Mouse (Mus musculus): Measurements from ENCODE around the gene Efcab1. TPM values are rescaled to one million over a fixed set of nuclear protein-coding genes. Genes with fewer than 3 reads are reported as not detected.

Efcab1 gene
- total RNA-seq, 1 experiment from 2014 or later = not detected

DNA sequence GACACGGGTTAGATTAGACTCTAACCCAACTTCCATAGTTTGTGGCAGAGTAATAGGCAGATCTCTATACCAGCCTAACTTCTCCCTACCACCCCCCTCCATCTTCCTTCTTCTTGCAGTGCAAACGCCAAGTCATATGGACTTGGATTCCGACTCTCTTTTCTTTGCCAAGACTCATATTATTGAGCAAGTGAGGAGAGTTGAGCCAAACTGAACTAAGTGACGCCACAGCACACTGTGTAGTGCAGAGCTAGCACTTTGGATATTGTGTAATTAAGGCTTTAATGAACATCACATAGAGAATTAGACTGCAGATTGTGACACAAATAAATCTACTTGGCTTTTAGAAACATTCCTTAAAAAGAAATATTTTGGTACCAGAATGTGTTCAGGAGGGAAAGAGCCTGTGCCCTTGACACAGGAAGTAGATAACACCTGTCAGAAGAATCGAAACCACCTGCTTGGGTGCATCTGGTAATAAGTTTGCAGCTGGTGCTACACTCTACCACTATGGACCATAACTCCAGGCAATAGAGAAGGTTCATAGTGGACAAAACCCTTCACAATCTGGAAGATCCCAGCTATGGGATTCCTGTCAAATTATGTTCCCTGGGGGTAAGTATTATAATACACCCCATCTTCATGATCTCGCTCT, 83.3 kb downstream of the Efcab1 start:
- no peak for ATAC-seq (ENCODE audit: extremely low read depth, insufficient number of reproducible peaks, low FRiP score, poor library complexity, severe bottlenecking)

DNA sequence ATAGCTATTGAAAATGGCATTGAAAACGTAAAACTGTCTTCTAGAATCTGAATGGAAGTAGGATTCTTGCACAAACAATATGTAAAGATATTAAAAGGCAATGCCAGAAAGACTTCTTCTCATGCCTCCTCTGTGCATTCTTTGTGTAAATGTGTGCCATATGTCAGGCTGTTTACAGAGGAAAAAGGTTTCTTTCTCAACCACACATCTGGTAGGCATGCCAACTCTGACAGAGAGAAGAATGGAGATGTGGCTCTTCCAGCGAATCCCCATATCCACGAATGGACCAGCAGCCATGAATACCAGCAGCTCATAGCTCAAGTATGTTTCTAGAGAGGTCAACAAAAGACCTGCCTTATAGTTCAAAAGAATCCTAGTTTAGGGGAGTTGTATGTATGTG, 84.6 kb downstream of the Efcab1 start:
- no peak for ATAC-seq (ENCODE audit: extremely low read depth, insufficient number of reproducible peaks, low FRiP score, poor library complexity, severe bottlenecking)

- no peak for ATAC-seq (ENCODE audit: extremely low read depth, insufficient number of reproducible peaks, low FRiP score, poor library complexity, severe bottlenecking)
Observed at GRCm38 (mm10) chr16:14992461-14993107, 86.2 kb downstream of the Efcab1 start.

GRCm38 (mm10) chr16:15014724-15015123, 108.3 kb downstream of the Efcab1 start:
- no peak for ATAC-seq (ENCODE audit: extremely low read depth, insufficient number of reproducible peaks, low FRiP score, poor library complexity, severe bottlenecking)

Data from neutrophil, adult 5-6 weeks (primary cell).